Mouse (Mus musculus) embryonic stem cell, embryonic (primary cell): ENCODE measurements around the gene Aup1.

Experiments used
- CTCF ChIA-PET, 4 experiments: fragments of 300-600 bp in 2 of 4; fragments of 350-600 bp in 2 of 4; sonication (Branson Sonifier 250); formaldehyde crosslinking; loops; one replicate each; lab custom pipeline; 2022; ENCODE audit warnings: inconsistent platforms in 2 of 4; lab: Charles Lee
- POLR2A ChIA-PET, 4 experiments: fragments of 300-600 bp in 2 of 4; fragments of 350-600 bp in 2 of 4; sonication (Branson Sonifier 250); formaldehyde crosslinking; loops; one replicate each; lab custom pipeline; 2022; ENCODE audit warnings: antibody characterized with exemption in 4 of 4, inconsistent platforms in 1 of 4; lab: Charles Lee

The Aup1 gene

DNA sequence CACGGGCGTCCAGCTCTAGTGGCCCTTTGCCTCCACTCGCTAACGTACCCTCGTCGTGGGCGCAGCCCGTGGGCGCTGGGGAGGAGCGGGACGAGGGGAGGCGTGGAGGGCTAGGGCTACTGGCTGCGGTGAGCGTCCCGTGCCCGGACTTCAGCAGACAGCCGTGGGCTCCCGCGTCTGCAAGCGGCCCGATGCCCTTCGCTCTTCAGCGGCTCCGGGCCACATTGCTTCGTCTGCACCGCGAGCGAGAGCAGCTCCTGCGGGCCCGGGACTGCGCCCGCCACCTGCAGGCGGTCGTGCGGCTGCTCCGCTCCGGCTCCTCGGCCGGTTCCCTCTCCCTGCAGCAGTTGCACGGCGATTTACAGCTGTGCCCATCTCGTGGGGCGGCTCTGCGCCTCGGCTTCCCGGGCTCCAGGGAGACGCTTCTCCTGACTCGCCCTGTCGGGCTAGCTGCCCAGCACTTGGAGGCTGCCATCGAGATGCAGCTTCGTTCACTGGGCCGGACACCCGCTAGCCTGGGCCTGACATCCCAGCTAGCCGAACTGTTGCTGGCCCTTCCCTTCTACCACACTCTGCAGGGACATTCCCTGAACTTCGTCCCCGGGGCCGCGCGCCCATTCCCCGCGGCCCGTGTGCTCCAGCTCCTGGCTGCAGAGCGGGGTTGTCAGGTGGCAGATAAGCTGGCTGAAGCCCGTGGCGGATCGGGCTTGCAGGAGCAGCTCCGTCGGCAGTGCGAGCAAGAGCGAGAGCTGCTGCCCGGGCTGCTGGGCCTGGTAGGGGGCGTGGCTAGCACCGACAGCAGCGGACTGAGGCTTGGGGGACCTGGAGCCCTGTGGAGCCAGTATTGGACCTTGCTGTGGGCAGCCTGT lies 47.6 kb downstream of the Aup1 start:
- POLR2A ChIA-PET = interaction anchor here (0.6 to 3.7 kb wide), 72 partner anchors 8 to 322 kb away, joined by 3 to 48 read pairs (median 4); partner anchors contain the start of genes Wbp1 (in 4 of the 4), 1700003E16Rik (in 3 of the 4), Aup1 (in 3 of the 4) and Htra2 (in 3 of the 4)
- CTCF ChIA-PET = interaction anchor here (0.5 to 3.5 kb wide), 67 partner anchors 8 to 448 kb away, joined by 3 to 43 read pairs (median 4); partner anchors contain the start of genes Dctn1 (in 3 of the 4), Wbp1 (in 3 of the 4), Aup1 (in 2 of the 4) and Dqx1 (in 2 of the 4)

DNA sequence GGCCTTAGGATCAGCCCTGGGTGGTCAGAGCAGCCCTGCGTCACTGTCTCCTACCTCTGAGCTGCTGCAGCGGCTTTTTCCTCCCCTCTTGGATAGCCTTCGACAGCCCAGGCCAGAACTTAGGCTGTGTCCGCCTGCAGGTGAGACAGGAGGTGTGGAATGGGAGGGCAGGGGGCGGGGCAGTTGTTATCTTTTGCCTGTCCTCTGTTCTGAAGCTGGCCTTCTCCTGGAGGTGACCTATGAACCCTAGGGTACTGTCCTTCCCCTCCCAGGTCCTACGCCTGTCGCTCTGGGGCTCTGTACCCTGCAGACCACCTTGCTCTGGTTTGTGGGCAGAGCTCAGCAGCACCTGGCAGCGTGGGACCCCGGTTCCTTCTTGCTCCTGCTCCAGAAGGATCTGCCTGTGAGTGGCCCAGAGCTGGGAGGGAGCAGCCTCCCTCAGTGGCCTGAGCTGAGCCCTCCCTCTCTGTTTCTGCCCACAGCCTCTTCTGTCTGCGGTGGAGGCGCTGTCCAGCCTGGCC lies 48.9 kb downstream of the Aup1 start:
- ChIA-PET CTCF (interaction anchor here in 3 of 4 experiments (0.8 to 3.5 kb wide), 7 partner anchors 59 to 176 kb away, joined by 3 to 25 read pairs (median 14); partner anchors contain the start of gene Dctn1 (in 1 of the 3)), POLR2A (interaction anchor here in 2 of 4 experiments (0.6 to 3.7 kb wide), 13 partner anchors 16 to 468 kb away, joined by 3 to 30 read pairs (median 5); partner anchors contain the start of genes Lbx2 (in 1 of the 2), Pcgf1 (in 1 of the 2) and Wbp1 (in 1 of the 2))

DNA sequence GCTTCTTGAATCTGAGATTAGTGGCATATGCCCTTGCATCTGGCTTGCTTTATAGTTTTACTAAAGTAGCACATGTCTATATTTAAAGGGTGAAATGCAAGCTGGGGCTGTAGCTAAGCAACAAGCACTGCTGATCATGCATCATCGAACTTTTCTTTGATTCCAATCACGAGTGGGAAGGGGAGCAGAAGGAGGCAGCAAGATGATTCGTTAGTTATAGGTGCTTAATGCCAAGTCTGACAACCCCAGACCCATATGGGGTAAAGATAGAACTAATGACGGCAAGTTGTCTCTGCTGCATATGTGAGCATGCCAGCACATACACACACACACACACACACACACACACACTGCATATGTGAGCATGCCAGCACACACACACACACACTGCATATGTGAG lies 49.8 kb downstream of the Aup1 start:
- CTCF ChIA-PET = interaction anchor here in 3 of 4 experiments (0.6 to 3.5 kb wide), 3 partner anchors 23 to 161 kb away, joined by 3 to 22 read pairs (median 6); partner anchors contain the start of gene Aup1 (in 1 of the 3)
- POLR2A ChIA-PET = interaction anchor here in 3 of 4 experiments (0.7 to 3.7 kb wide), 7 partner anchors 16 to 406 kb away, joined by 3 to 22 read pairs (median 3); partner anchors contain the start of genes Lbx2 (in 1 of the 3) and Wbp1 (in 1 of the 3)
